Mouse (Mus musculus) olfactory bulb, adult 2 months (tissue): ENCODE measurements around the gene Pam.

Experiments
- CTCF ChIP-seq: fragments of 200-500 bp; IDR thresholded peaks from 2 replicates; pipeline ENCODE4 v1.5.1; 2012; ENCODE audit warnings: low read depth, mild to moderate bottlenecking, low read length, moderate library complexity; ENCODE audit not compliant: insufficient read depth
- POLR2A ChIP-seq: fragments of 200-500 bp; IDR thresholded peaks from 2 replicates; pipeline ENCODE4 v1.6.1; 2012; ENCODE audit warnings: mild to moderate bottlenecking, low read depth, low read length, moderate library complexity; ENCODE audit not compliant: insufficient read depth

DNA sequence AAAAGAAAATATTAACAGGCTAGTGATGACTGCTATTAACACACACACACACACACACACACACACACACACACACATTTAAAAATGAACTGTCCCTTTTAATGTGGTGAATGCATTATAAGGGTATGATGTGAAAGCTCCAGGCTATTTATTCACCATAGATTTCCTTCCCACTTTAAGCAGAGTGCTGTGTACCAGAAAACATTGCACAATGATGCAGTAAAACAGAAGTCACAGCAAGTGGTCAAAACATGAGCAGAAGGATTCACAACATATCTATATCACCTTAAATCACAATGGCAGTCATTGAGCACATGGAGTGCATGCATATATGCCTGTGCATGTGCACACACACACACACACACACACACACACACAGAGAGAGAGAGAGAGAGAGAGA lies 160.5 kb downstream of the Pam start:
- TF ChIP-seq POLR2A, result no peak
- no peak for TF ChIP-seq CTCF
